Mouse (Mus musculus) CH12.LX (cell line): ENCODE results near the gene Kcnh4. TPM values are rescaled to one million over a fixed set of nuclear protein-coding genes. Genes with fewer than 3 reads are reported as not detected.
A peak's percentile ranks its signal among the peaks of the same experiment; 100 is the strongest.

ENCODE experiments used
- DNase-seq: peaks from one replicate; pipeline ENCODE4 v3.0.0-alpha.2; 2013; ENCODE audit errors: extremely low read depth
- H3K27ac ChIP-seq: 2 replicates; pipeline ENCODE4 v1.5.1; 2012; ENCODE audit warnings: low read depth, mild to moderate bottlenecking, control low read depth, moderate library complexity; ENCODE audit not compliant: insufficient read depth
- H3K27me3 ChIP-seq: replicated peaks from 2 replicates; pipeline ENCODE3; 2012; ENCODE audit warnings: inconsistent platforms
- H3K36me3 ChIP-seq, 2 experiments: replicated peaks in 1 of 2; 2 replicates each; pipeline versions ENCODE3 to v1.6.1; 2012; ENCODE audit warnings: inconsistent platforms in 1 of 2, low read length in 1 of 2, mild to moderate bottlenecking in 1 of 2, mixed read lengths in 1 of 2, moderate library complexity in 1 of 2; ENCODE audit not compliant: control insufficient read depth in 1 of 2, insufficient read depth in 1 of 2
- H3K4me1 ChIP-seq, 2 experiments: 2 replicates each; pipeline ENCODE4 v1.6.1; 2012; ENCODE audit warnings: inconsistent platforms in 1 of 2, moderate library complexity in 1 of 2; ENCODE audit not compliant: insufficient read depth in 2 of 2, control insufficient read depth in 1 of 2
- H3K4me2 ChIP-seq: 2 replicates; pipeline ENCODE4 v1.6.1; 2012; ENCODE audit warnings: low read depth, mild to moderate bottlenecking, control low read depth; ENCODE audit not compliant: poor library complexity, insufficient read depth, severe bottlenecking
- H3K4me3 ChIP-seq, 3 experiments: fragments of 150-350 bp in 1 of 3; sonication (generic) in 1 of 3; replicated peaks in 1 of 3; 2 replicates each; pipeline versions ENCODE3 to v1.5.1; 2011 to 2012; ENCODE audit warnings: low read depth in 2 of 3, low read length in 2 of 3, mild to moderate bottlenecking in 2 of 3, moderate library complexity in 2 of 3, control low read depth in 1 of 3, improper control_type of control experiment in 1 of 3, inconsistent platforms in 1 of 3, mixed read lengths in 1 of 3; ENCODE audit not compliant: poor library complexity in 1 of 3
- H3K79me2 ChIP-seq: replicated peaks from 2 replicates; pipeline ENCODE4 v1.6.1; 2012; ENCODE audit warnings: mild to moderate bottlenecking, moderate library complexity; ENCODE audit not compliant: control insufficient read depth, poor library complexity, insufficient read depth, severe bottlenecking; ENCODE audit errors: extremely low read depth
- H3K9ac ChIP-seq: 2 replicates; pipeline ENCODE4 v1.6.1; 2012; ENCODE audit warnings: low read depth, mild to moderate bottlenecking, control low read depth, moderate library complexity; ENCODE audit not compliant: insufficient read depth
- H3K9me3 ChIP-seq: replicated peaks from 2 replicates; pipeline ENCODE3; 2012; ENCODE audit warnings: low read length, inconsistent platforms, mixed read lengths
- BHLHE40 ChIP-seq: IDR thresholded peaks from 2 replicates; pipeline ENCODE4 v1.6.1; 2011; ENCODE audit warnings: mild to moderate bottlenecking, low read depth, low read length, improper control_type of control experiment
- CHD1 ChIP-seq: IDR thresholded peaks from 2 replicates; pipeline ENCODE4 v1.6.1; 2012; ENCODE audit warnings: low read depth, low read length, improper control_type of control experiment, inconsistent platforms
- CHD2 ChIP-seq: IDR thresholded peaks from 2 replicates; pipeline ENCODE4 v1.6.1; 2011; ENCODE audit warnings: low read length, improper control_type of control experiment
- CTCF ChIP-seq, 2 experiments: IDR thresholded peaks in 1 of 2; conservative IDR thresholded peaks in 1 of 2; 2 replicates each; pipeline ENCODE4 v1.5.1; 2011 to 2012; ENCODE audit warnings: low read depth in 2 of 2, low read length in 2 of 2, improper control_type of control experiment in 1 of 2, inconsistent platforms in 1 of 2, mild to moderate bottlenecking in 1 of 2, moderate library complexity in 1 of 2
- E2F4 ChIP-seq: IDR thresholded peaks from 2 replicates; pipeline ENCODE4 v1.6.1; 2011; ENCODE audit warnings: low read depth, low read length, improper control_type of control experiment; ENCODE audit not compliant: insufficient replicate concordance
- ELF1 ChIP-seq: IDR thresholded peaks from 2 replicates; pipeline ENCODE4 v1.6.1; 2014; ENCODE audit warnings: low read depth, mild to moderate bottlenecking, inconsistent platforms, low read length, improper control_type of control experiment
- EP300 ChIP-seq: IDR thresholded peaks from 2 replicates; pipeline ENCODE4 v1.6.1; 2011; ENCODE audit warnings: low read length, improper control_type of control experiment
- ETS1 ChIP-seq: conservative IDR thresholded peaks from 2 replicates; pipeline ENCODE4 v1.6.1; 2012; ENCODE audit warnings: low read depth, mild to moderate bottlenecking, inconsistent platforms, low read length, improper control_type of control experiment, moderate library complexity
- GABPA ChIP-seq: IDR thresholded peaks from 2 replicates; pipeline ENCODE4 v1.6.1; 2012; ENCODE audit warnings: low read depth, low read length, improper control_type of control experiment, inconsistent platforms; ENCODE audit not compliant: insufficient replicate concordance
- HCFC1 ChIP-seq: IDR thresholded peaks from 2 replicates; pipeline ENCODE4 v1.6.1; 2012; ENCODE audit warnings: low read depth, mild to moderate bottlenecking, inconsistent platforms, low read length, improper control_type of control experiment
- IRF4 ChIP-seq: IDR thresholded peaks from 2 replicates; pipeline ENCODE4 v1.6.1; 2014; ENCODE audit warnings: low read depth, mild to moderate bottlenecking, inconsistent platforms, low read length, improper control_type of control experiment
- JUN ChIP-seq: IDR thresholded peaks from 2 replicates; pipeline ENCODE4 v1.6.1; 2011; ENCODE audit warnings: low read depth, mild to moderate bottlenecking, low read length, improper control_type of control experiment, moderate library complexity; ENCODE audit not compliant: insufficient read depth
- JUND ChIP-seq: conservative IDR thresholded peaks from 2 replicates; pipeline ENCODE4 v1.6.1; 2011; ENCODE audit warnings: low read depth, low read length, improper control_type of control experiment
- KAT2A ChIP-seq: IDR thresholded peaks from 2 replicates; pipeline ENCODE4 v1.6.1; 2012; ENCODE audit warnings: low read length, improper control_type of control experiment, inconsistent platforms; ENCODE audit not compliant: insufficient replicate concordance
- MAFK ChIP-seq: IDR thresholded peaks from 2 replicates; pipeline ENCODE4 v1.6.1; 2011; ENCODE audit warnings: low read length, improper control_type of control experiment; ENCODE audit not compliant: insufficient replicate concordance
- MAX ChIP-seq: IDR thresholded peaks from 2 replicates; pipeline ENCODE4 v1.6.1; 2011; ENCODE audit warnings: low read length, improper control_type of control experiment
- MAZ ChIP-seq: IDR thresholded peaks from 2 replicates; pipeline ENCODE4 v1.6.1; 2012; ENCODE audit warnings: low read depth, mild to moderate bottlenecking, inconsistent platforms, low read length, improper control_type of control experiment, moderate library complexity
- MEF2A ChIP-seq: IDR thresholded peaks from 2 replicates; pipeline ENCODE4 v1.6.1; 2014; ENCODE audit warnings: low read depth, mild to moderate bottlenecking, inconsistent platforms, low read length, improper control_type of control experiment, borderline replicate concordance
- MXI1 ChIP-seq: IDR thresholded peaks from 2 replicates; pipeline ENCODE4 v1.6.1; 2011; ENCODE audit warnings: mild to moderate bottlenecking, low read depth, low read length, improper control_type of control experiment
- MYC ChIP-seq: IDR thresholded peaks from 2 replicates; pipeline ENCODE4 v1.6.1; 2011; ENCODE audit warnings: low read depth, mild to moderate bottlenecking, improper control_type of control experiment, low read length
- NELFE ChIP-seq: IDR thresholded peaks from 2 replicates; pipeline ENCODE4 v1.6.1; 2011; ENCODE audit warnings: low read depth, low read length, improper control_type of control experiment
- NRF1 ChIP-seq: IDR thresholded peaks from 2 replicates; pipeline ENCODE4 v1.6.1; 2014; ENCODE audit warnings: low read depth, mild to moderate bottlenecking, inconsistent platforms, low read length, improper control_type of control experiment, moderate library complexity
- PAX5 ChIP-seq: IDR thresholded peaks from 2 replicates; pipeline ENCODE4 v1.6.1; 2012; ENCODE audit warnings: low read length, inconsistent platforms, mixed read lengths
- POLR2A ChIP-seq: IDR thresholded peaks from 2 replicates; pipeline ENCODE4 v1.6.1; 2011; ENCODE audit warnings: low read depth, mild to moderate bottlenecking, improper control_type of control experiment, low read length
- POLR2AphosphoS2 ChIP-seq: IDR thresholded peaks from 2 replicates; pipeline ENCODE4 v1.6.1; 2011; ENCODE audit warnings: low read depth, low read length, improper control_type of control experiment
- RAD21 ChIP-seq: IDR thresholded peaks from 2 replicates; pipeline ENCODE4 v1.6.1; 2011; ENCODE audit warnings: low read depth, mild to moderate bottlenecking, low read length, improper control_type of control experiment, moderate library complexity
- RCOR1 ChIP-seq: conservative IDR thresholded peaks from 2 replicates; pipeline ENCODE4 v1.6.1; 2012; ENCODE audit warnings: low read depth, mild to moderate bottlenecking, inconsistent platforms, low read length, improper control_type of control experiment
- SIN3A ChIP-seq: IDR thresholded peaks from 2 replicates; pipeline ENCODE4 v1.6.1; 2012; ENCODE audit warnings: low read length, improper control_type of control experiment, inconsistent platforms
- SMC3 ChIP-seq: IDR thresholded peaks from 2 replicates; pipeline ENCODE4 v1.6.1; 2011; ENCODE audit warnings: low read depth, low read length, improper control_type of control experiment
- TBP ChIP-seq: conservative IDR thresholded peaks from 2 replicates; pipeline ENCODE4 v1.6.1; 2011; ENCODE audit warnings: low read depth, low read length, improper control_type of control experiment
- TCF12 ChIP-seq: IDR thresholded peaks from 2 replicates; pipeline ENCODE4 v1.6.1; 2014; ENCODE audit warnings: low read depth, mild to moderate bottlenecking, inconsistent platforms, low read length, improper control_type of control experiment
- UBTF ChIP-seq: IDR thresholded peaks from 2 replicates; pipeline ENCODE4 v1.6.1; 2012; ENCODE audit warnings: low read depth, mild to moderate bottlenecking, inconsistent platforms, low read length, improper control_type of control experiment, moderate library complexity
- USF1 ChIP-seq: IDR thresholded peaks from 2 replicates; pipeline ENCODE4 v1.6.1; 2014; ENCODE audit warnings: low read depth, mild to moderate bottlenecking, inconsistent platforms, low read length, improper control_type of control experiment
- USF2 ChIP-seq: conservative IDR thresholded peaks from 2 replicates; pipeline ENCODE4 v1.6.1; 2011; ENCODE audit warnings: low read depth, low read length, improper control_type of control experiment
- ZC3H11A ChIP-seq: IDR thresholded peaks from 2 replicates; pipeline ENCODE4 v1.6.1; 2012; ENCODE audit warnings: low read depth, mild to moderate bottlenecking, inconsistent platforms, low read length, improper control_type of control experiment
- ZKSCAN1 ChIP-seq: IDR thresholded peaks from 2 replicates; pipeline ENCODE4 v1.6.1; 2012; ENCODE audit warnings: low read depth, inconsistent platforms, low read length, improper control_type of control experiment, borderline replicate concordance
- ZMIZ1 ChIP-seq: IDR thresholded peaks from 2 replicates; pipeline ENCODE4 v1.6.1; 2012; ENCODE audit warnings: low read depth, mild to moderate bottlenecking, inconsistent platforms, low read length, improper control_type of control experiment
- ZNF384 ChIP-seq: IDR thresholded peaks from 2 replicates; pipeline ENCODE4 v1.6.1; 2012; ENCODE audit warnings: low read depth, low read length, improper control_type of control experiment, inconsistent platforms
- dilution Hi-C: fragments of 300-500 bp; cut with MboI; formaldehyde crosslinking; loops from 2 replicates; pipeline ENCODE4 v1.14.3; 2020; ENCODE audit warnings: low sequenced_read_pairs; ENCODE audit not compliant: extremely low pct_unique_long_range_greater_than_20kb, extremely low pct_ligation_motif_present
- in situ Hi-C: fragments of 300-500 bp; cut with MboI; formaldehyde crosslinking; loops from 3 replicates; pipeline ENCODE4 v1.14.3; 2019; ENCODE audit warnings: low sequenced_read_pairs, low pct_ligation_motif_present, low pct_unique_long_range_greater_than_20kb, mixed read lengths
- polyA plus RNA-seq: library from polyadenylated mRNA; unstranded; fragments of >175 nt; gene quantifications from 2 replicates; pipeline ENCODE4 v1.2.1, GENCODE M21; 2012; ENCODE audit warnings: low read depth; ENCODE audit not compliant: insufficient read length
- total RNA-seq, 2 experiments: library from RNA; depleted of rRNA; stranded (reverse); fragments of 300-350 nt in 1 of 2; fragments of >200 nt in 1 of 2; gene quantifications; 2 replicates each; pipeline ENCODE4 v1.2.3; 2012 to 2014

The Kcnh4 gene
- total and polyA plus RNA-seq, 3 experiments: 0.87 to 4.0 (median 2.2) TPM

- in situ Hi-C loops (no loop called here), dilution Hi-C loops (no loop called here)
- TF ChIP-seq IRF4: no peak
- peak; percentile 43 for TF ChIP-seq ELF1
- TF ChIP-seq NRF1: no peak
- TF ChIP-seq ETS1: no peak
- TF ChIP-seq MXI1: no peak
- TF ChIP-seq USF2: no peak
- no peak for TF ChIP-seq BHLHE40
- TF ChIP-seq KAT2A: no peak
- no peak for TF ChIP-seq ZC3H11A
- TF ChIP-seq MAX: peak; percentile 42; the same call in 1 of the 2 replicates
- no peak for TF ChIP-seq RAD21
- no peak for TF ChIP-seq JUN
- no peak for TF ChIP-seq ZNF384
- TF ChIP-seq HCFC1: peak; percentile 48
- 0 out of 2 replicates have a peak, but pooled peaks have one; percentile 3 for TF ChIP-seq MAZ
- no peak for TF ChIP-seq USF1
- TF ChIP-seq E2F4: no peak
- no peak for TF ChIP-seq MEF2A
- peak; percentile 72; the same call in 1 of the 2 replicates for TF ChIP-seq NELFE
- TF ChIP-seq MAFK: no peak
- TF ChIP-seq EP300: no peak
- TF ChIP-seq ZMIZ1: no peak
- no peak for TF ChIP-seq GABPA
- TF ChIP-seq CHD2: no peak
- TF ChIP-seq CHD1: no peak
- peak; percentile 52; the same call in 1 of the 2 replicates for TF ChIP-seq SIN3A
- no peak for TF ChIP-seq UBTF
- TF ChIP-seq POLR2A: peak; percentile 68
- TF ChIP-seq PAX5: no peak
- TF ChIP-seq RCOR1: 0 out of 2 replicates have a peak, but pooled peaks have one; percentile 30
- TF ChIP-seq ZKSCAN1: no peak
- TF ChIP-seq TCF12: peak; percentile 59; the same call in 1 of the 2 replicates
- TF ChIP-seq SMC3: no peak
- TF ChIP-seq TBP: peak; percentile 73; the same call in 1 of the 2 replicates
- TF ChIP-seq JUND: no peak
- no peak for TF ChIP-seq POLR2AphosphoS2
- TF ChIP-seq CTCF (conservative IDR thresholded peaks at IDR 0.05 in 1 of 2, IDR thresholded peaks at IDR 0.05 in 1 of 2; ENCODE audit: low read depth in 2 of 2, low read length in 2 of 2): no peak
- no peak; the same call in 1 of the 2 replicates for TF ChIP-seq MYC
- Histone ChIP-seq H3K36me3 (peaks cover 16 to 42% of the 10 kb centered on the region in 2 experiments), H3K4me2 (peak overlapping the region; percentile 97), H3K79me2 (peaks cover 66% of the 10 kb centered on the region), H3K4me3 (peak overlapping the region; percentile 75 to 100 (median 84)), H3K9ac (peak overlapping the region; percentile 95), H3K27me3 (no peaks in the 10 kb centered on the region), H3K9me3 (no peaks in the 10 kb centered on the region), H3K27ac (peak overlapping the region; percentile 69), H3K4me1 (peaks cover 5 to 54% of the 10 kb centered on the region in 2 experiments)
- DNase-seq: peak; percentile 65
These were observed 23.6 kb downstream of the Kcnh4 start for GRCm38 (mm10) chr11:100735954-100736745.
